Mouse (Mus musculus) CD8-positive naive resting alpha-beta T cell, adult 57 days (primary cell): Measurements from ENCODE around the gene Psmb3. TPM values are rescaled to one million over a fixed set of nuclear protein-coding genes. Genes with fewer than 3 reads are reported as not detected.

Source experiments
- total RNA-seq: library from RNA; stranded (reverse); gene quantifications from one replicate; pipeline ENCODE4 v1.2.4, GENCODE M21; 2023

Gene Psmb3
- 124 TPM for total RNA-seq

DNA sequence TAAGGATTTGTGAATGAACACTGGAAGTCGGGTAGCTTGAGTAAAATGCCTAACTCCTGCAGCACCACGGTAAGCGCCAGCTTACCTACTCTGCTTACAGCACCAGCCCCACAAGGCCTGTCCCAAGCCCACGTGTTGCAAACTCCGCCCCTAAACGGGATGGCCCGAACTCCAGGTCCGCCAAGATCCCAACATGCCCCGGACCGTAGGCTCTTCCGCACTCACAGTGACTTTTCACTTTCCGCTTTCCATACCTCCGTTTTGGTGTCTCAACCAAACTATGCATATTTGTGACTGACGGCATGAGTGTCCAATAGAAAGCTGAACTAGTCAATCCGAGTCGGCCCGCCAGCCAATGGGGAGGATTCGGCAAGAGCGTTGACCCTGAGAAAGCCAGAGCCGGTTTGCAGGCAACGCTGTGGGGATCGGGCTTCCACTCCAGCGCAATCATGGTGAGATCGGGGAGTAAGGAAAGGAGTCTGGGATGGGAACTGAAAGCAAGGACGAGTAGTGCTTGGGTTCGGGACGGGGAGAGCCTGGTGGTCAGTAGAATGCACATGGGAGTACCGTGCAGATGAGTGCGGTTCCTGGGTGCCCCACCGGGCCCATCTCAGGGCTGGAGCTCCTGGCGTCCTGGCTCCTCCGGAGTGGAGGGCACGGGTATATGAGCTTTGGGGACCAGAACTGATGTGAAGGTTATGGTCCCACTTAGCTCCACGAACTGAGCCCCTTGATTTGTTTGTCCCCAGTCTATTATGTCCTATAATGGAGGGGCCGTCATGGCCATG is at the start of gene Psmb3:
Gene Psmb3, plus strand, starts transcription at position 361 of the 788 bp plus-strand sequence.

DNA sequence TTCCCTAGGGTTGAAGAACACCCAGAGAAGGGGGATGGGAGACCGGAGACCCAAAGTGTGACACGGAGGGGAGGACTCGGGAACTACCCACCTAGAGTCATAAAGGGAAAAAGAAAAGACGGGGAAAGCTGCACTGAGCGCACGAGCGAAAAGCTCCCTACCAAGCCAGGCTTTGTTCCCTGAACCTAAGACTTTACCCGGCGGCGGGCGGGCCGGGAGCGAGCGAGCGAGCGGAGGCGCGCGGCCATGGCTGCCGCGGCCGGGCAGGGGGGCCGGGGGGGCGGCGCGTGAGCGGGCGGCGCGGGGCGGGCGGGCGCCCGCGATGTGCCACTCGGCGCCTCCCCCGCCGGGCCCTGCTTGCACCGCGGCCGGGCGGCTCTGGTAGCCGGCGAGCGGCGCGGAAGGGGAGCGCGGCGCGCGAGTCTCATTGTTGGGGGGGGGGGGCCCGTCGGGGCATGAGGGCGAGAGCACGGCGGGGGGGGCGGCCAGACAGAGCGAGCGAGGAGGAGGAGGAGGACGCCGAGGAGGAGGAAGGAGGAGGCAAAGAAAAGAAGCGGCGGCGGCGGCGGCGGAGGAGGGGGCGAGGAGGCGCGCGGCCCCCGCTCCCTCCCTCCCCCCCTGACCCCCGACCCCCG is 40.2 kb upstream of the Psmb3 start, which contains the start of gene Mllt6:
Gene Mllt6, plus strand, starts transcription at position 522 of the 635 bp plus-strand sequence.

DNA sequence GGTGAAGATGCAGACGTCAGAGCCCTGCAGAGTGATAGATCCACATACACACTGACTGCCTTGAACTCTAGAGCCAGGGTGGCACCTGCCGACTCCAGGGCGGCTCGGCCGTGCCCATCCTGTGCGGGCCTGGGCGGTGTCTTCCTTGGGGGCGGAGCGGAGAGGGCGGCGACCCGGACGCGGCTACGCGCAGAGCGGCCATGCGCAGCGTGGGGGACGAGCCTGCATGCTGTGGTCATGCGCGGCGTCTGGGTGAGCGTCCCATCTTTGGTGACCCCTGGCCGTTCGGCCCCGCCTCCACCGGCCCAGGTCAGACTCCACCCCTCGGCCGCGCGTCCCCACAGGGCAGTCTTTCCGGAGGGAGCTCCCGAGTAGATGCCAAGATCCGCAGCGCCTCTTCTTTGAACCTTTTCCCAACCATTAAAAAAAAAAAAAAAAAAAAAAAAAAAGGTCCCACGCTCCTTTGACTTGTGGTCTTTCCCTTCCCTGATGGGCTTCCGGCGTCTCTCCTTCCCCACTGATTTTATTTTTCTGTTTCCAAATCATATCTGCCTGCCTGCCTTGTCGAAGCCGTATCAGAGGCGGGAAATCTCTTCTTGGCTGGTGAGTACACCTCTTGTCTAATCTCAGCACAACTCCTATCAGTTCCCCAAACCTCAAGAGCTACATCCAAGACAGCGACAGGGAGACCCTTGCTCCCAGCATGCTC is 17.4 kb upstream of the Psmb3 start, which contains the start of gene Cisd3:
Gene Cisd3, plus strand, starts transcription at position 214 of the 709 bp plus-strand sequence.

DNA sequence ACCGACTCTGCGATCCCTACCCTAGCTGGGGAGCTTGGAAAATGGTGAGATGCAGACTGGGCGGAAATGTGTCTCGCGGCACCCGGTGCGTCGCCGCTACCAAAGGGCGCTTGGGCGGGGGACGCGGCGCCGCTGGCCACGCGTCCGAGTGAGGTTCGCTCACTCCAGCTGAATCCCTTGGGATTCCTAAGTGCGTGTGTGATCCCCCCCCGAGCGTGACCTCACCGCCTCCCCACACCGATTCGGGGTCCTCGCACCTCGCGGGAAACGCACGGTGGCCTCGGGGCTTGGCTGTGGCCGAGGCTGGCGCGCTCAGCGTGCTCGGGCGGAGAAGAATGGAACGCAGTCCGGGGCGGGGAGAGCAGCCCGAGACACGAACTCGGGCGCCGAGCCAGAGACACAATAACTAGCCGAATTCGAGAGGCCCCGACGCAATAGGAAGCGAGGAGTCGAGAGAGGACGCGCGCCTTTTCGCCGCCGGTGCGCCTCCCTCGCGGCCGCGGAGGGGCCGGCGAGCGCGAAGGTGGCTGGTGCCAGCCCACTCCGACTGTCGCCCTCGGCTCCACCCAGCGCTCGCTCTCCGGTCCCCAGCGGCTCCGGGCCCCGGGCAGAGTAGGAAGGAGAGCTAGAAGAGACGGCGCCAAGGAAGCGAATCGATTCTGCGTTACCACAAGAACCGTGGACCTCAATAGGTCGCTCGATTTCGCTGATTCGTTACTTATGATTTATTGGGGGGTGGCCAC is 3.0 kb upstream of the Psmb3 start, which contains the start of gene Pcgf2:
Gene Pcgf2, minus strand, starts transcription at position 495 of the 743 bp plus-strand sequence.

DNA sequence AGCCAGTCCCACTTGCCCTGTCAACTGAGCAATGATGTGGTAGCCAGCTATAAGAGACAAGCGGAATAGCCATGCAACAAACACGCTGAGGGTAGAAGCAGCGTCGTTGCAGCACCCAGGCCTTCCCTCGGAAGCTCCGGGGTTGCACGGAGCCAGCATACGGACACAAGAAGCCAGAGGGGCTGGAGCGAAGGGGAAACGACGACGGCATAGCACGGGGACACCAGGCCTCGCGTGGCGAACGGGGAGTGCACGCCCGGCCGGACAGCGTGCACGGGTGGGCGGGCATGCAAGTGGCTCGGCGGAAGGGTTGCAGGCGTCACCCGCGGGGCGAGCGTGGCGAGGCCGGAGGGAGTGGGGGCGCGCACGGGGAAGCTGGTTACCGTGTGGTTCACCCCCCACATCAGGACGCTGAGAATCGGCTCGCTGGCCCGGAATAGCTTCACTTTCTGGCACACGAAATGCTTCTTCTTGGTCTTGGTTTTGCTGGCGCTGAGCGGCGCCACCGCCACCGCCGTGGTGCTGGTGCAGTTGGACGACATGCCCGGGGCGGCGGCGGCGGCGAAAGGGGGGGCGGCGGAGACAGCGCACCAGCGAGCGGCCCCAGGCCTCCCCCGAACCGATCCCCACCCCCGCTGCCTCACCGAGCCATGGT is 41.0 kb downstream of the Psmb3 start, which contains the start of gene Pip4k2b:
Gene Pip4k2b, minus strand, starts transcription at position 642 of the 655 bp plus-strand sequence.

Other genes starting within 250 kb of the Psmb3 start
- gene 4933428G20Rik, start 203.1 kb upstream of the Psmb3 start, total RNA-seq = not detected
- not detected for gene Srcin1, start 127.2 kb upstream of the Psmb3 start, total RNA-seq
- gene Epop, start 73.7 kb upstream of the Psmb3 start, total RNA-seq = 6.6 TPM
- 192 TPM for gene Mllt6, start 40.0 kb upstream of the Psmb3 start, total RNA-seq
- gene Cisd3, start 17.6 kb upstream of the Psmb3 start, total RNA-seq = 33.9 TPM
- 1.4 TPM for gene Pcgf2, start 2.9 kb upstream of the Psmb3 start, total RNA-seq
- gene Pip4k2b, start 41.3 kb downstream of the Psmb3 start, total RNA-seq = 51.3 TPM
- gene Cwc25, start 63.2 kb downstream of the Psmb3 start, total RNA-seq = 38.4 TPM
- gene 1700001P01Rik, start 72.5 kb downstream of the Psmb3 start, total RNA-seq = 1.8 TPM
- gene Rpl23, start 79.0 kb downstream of the Psmb3 start, total RNA-seq = 2,689 TPM
- 132 TPM for gene Lasp1, start 95.6 kb downstream of the Psmb3 start, total RNA-seq
- 0.95 TPM for gene B230217C12Rik, start 137.4 kb downstream of the Psmb3 start, total RNA-seq
- gene Fbxo47, start 180.8 kb downstream of the Psmb3 start, total RNA-seq = 0.46 TPM